Mouse (Mus musculus) G1E-ER4 (cell line): Measurements from ENCODE around the gene LTO1. TPM values are rescaled to one million over a fixed set of nuclear protein-coding genes. Genes with fewer than 3 reads are reported as not detected.

Experiments
- GATA1 ChIP-seq: IDR thresholded peaks from one replicate; pipeline ENCODE4 v1.8.0; 2012; ENCODE audit warnings: low read length, inconsistent platforms
- polyA plus RNA-seq: library from polyadenylated mRNA; stranded (reverse); fragments of >175 nt; gene quantifications from 2 replicates; pipeline ENCODE4 v1.2.3, GENCODE M21; 2012

The LTO1 gene
- polyA plus RNA-seq: 20.1 and 35.2 TPM in 2 replicates

DNA sequence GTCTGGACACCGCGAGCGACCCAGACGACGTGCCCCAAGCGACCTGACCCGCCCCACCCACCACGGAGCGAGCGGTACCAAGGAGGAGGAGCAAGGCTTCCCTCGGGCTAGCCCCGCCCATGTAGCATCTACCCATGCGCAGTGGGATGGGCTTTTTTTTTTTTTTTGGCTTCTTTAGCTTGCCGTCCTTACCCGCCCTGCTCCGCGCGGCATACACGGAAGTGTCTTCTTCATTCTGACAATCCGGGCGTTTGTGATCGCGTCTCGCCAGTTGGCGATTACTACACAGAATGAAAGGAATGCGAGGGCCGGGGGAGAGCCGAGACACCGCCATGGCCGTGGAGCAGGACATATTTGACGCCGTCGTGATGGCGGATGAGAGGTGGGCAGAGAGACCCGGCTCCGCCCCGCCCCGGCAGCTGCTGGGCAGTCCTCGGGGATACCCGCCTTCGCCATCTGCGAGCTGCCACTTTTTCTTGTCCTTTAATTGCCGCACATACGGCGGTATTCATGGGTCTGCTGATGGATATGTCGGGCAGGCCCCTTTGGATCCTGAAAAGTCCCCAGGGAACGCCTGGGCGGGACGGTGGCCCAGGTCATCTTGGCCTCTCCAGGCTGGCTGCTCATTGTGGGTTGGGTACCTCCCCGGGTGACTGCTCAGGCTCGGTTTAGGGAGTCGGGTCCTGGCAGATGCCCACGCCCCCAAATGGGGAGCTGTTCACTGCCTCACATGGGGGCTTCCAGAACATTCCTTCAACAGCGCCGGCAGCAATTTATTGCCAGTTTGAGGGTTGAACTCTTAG lies at the start of gene LTO1:
LTO1 (plus strand) TSS at position 153 of the 803 bp plus-strand sequence.
- TF ChIP-seq GATA1: no peak

DNA sequence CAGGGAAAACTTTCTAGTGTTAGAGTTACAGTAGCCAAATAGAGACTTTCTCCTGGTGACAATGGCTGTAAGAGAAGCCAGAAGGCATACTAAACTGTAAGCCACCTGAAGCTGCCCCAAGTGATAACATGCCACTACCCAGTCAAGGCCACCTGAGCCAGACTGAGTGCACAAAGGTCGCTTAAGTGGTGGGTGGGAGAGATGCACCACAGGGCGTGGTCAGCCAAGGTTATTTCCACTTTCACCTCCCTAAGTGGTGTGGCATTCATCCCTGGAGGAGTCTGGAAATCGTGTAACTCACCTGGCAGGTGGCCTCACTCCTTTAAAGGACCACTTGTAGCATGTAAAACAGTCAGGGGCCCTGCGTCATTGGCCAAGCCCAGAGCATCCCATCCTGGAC lies 47.7 kb upstream of the LTO1 start:
- TF ChIP-seq GATA1: no peak

DNA sequence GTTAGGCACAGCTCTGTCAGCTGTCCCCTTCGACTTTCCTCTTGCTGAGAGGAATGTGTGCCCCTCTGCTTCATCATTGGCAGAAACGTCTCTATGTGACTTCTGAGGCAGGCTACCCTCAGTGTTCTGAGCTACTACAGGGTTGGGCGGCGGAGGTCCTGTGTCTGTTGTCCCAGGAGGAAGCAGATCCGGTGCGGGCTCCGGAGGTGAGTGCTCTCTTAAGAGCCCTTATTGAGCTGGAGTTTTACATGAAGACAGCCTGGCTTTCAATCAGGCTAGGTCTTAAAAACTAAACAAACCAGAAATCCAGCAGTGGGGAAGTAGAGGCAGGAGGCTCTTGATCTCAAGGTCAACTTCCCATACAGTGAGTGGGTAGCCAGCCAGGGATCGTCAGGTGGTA lies 47.3 kb upstream of the LTO1 start:
- no peak for TF ChIP-seq GATA1

DNA sequence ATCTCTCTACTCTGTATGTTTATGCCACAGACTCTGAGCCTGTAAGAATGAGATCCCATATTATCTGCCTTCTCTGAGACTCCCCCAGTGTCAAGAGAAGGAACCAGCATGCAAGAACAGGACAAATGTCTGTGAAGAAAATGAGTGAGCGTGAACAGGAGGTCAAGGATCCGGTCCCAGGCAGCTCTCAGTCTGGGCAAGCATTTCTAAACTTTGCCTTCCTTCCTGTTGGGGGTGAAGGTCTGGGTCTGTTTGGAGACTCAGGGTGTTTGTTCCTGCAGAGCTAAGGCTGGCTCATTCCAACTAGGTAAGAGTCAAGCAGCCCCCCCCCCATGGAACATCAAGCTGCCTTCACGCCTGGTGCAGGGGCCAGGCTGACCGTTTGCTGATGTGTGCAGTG lies 42.5 kb upstream of the LTO1 start:
- no peak for TF ChIP-seq GATA1

DNA sequence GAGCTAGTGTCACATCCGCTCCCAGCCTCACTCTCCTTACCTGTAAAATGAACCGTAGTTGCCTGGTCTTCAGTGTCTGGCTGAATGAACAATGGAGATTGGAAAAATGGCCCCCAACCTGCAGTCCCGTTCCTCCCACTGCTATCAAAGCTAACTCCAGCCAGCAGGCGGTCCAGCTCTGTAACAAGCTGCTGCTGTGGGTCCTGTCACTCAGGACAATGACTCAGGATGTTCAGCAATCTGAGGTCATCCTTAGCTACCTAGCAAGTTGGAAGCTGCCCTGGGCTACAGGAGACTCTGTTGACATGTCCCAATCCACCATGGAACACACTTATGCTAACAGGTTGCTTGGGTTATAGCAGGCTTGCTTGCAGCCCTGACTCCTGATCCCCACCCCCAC lies 41.7 kb upstream of the LTO1 start:
- TF ChIP-seq GATA1: no peak

DNA sequence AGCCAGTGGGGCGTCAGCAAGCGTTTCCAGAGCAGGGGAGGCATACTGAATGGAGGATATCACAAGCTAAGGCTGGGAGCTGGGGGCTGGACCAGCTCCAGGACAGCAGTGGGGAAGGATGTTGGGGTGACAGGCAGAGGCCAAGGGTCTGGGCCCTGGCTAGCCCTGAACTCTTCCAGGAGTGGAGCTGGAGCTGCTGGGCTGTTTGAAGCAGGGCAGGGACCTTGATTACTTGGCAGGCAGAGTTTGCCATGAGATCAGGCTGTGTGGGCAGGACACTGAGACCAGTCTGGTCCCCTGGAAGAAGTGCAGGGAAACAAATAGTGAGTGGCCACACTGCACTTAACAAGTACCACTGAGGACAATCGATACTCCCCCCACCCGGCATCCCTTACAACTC lies 40.7 kb upstream of the LTO1 start:
- TF ChIP-seq GATA1: no peak

DNA sequence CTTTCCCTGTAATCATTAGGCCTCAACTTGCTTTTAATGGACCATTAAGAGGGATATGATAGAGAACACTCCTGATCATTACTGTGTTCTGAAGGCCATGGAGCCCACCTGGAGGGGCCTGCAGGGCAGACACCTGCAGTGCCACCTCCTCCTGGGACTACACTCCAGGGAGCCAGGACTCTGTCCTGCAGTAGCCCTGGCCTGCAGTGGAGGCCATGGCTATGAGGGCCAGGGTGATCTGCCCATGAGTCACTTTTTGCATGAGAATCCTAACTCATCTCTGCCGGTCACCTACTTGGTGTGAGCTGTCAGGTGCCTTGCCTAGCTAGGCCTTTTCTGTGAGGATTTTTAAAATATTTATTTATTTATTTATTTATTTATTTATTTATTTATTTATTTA lies 36.5 kb upstream of the LTO1 start:
- TF ChIP-seq GATA1: no peak

DNA sequence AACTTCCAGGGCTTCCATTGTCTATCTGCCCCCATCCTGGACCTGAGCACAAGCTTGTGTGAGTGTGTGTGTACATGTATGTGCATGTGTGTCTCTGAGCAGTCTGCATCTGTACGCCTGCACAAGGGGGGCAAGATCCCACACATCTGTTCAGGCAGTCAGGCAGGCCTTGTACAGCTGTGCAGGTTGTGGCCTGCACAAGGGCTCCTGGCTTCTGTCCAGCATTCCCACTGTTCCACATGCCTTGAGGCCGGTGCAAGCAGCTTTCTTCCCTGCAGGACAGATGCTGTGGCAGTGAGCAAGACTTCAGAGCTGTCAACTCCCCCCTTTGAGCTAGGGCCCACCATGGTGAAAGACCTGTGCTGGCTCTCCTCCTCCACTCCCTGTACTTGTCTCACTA lies 31.8 kb upstream of the LTO1 start:
- no peak for TF ChIP-seq GATA1

DNA sequence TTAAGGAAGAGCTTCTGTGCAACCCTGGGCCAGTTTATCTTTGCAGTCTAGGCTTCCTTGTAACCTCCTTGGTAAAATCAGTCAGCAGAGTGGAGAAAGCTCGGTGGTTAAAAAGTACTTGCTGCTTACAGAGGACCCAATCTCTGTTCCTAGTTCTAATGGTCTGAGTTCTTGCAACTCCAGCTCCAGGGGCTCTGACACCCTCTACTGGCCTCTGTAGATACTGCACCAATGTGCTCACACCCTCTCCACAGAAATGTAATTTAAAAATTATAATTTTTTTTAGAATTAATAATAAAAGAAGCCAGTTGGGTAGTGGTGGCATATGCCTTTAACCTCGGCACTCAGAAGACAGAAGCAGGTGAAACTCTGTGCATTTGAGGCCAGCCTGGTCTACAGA lies 27.2 kb upstream of the LTO1 start:
- no peak for TF ChIP-seq GATA1

DNA sequence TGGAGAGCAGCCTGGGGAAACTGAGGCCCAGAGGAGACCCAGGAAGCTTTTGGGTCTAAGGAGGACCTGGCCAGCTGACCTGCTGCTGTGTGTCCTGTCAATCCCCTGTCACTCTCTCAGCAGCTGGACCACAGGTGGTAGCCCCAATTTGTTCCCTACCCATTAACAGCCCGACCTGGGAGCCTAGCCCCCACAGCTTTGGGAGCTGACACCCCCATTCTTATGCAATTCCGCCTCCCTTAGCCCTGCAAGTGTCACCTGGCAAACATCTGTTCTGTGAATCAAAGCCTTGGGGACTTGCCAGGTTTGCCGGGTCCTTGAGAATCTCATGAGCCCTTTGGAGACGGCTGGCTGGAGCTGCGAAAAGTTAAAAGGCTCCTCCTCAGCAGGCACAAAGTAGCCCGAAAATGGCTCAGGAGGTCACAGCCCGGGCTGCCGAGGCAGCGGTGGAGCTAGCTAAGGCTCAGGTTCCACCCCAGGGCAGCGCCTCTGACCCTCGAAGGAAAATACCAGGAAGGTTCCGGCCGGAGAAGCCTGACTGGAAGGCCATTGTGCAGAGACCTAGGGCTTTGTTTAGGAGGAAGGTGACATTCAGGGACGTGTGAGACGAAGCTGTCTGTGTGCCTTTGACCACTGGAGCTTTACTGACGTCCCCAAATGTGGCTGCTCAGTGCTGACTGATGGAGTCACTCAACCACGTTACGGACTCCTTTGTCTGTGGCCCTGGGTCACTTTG lies 26.2 kb upstream of the LTO1 start:
- no peak for TF ChIP-seq GATA1

DNA sequence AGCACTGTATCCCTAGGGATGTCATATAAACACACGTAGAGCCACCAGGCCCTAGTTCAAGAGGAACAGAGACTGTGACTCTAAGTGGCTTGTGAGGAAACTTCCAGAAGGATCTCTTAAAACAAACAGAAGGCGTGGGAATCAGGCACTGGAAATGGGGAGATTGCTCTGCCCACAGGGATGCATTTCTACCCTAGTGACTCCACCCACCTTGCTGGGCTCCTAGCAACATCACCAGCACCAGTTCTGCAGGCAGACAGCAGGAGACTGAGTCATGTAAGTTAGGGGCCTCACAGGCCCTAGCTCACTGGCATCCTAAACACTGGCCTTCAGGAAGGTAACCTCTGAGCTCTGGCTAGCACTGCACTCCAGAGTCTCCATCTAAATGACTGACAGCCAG lies 23.0 kb upstream of the LTO1 start:
- no peak for TF ChIP-seq GATA1

DNA sequence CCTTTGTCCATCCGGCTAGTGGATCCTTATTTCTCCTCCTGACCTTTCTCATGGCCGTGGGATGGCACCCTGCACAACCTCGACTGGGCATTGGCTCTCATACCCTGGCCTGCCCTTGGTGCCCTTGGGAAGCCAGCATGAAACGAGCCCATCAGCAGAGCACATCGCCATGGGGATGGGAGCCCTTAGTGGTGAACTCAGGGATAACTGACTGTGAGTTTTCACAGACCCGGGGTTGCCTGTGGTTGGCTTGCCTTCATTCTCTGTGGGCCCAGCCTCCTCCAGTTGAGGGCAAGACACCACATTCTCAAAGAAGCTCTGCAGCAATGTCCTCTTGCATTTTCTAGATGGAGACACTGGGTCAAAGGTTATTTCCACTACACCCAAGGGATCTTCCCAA lies 22.6 kb upstream of the LTO1 start:
- TF ChIP-seq GATA1: no peak

DNA sequence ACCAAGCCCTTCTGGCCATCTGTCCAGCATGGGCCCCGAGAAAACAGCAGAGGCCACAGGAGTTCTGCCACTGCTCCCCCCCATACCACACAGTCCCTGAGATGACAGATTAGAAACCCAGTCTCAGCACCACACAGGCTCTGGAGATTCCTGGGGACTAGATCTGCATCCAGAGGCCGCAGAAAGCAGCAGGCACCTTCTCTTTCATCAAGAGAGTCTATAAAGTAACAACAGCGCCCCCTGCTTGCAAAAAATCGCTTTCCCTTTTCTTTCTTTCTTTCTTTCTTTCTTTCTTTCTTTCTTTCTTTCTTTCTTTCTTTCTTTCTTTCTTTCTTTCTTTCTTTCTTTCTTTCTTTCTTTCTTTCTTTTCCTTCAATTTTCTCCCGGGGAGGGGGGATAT lies 20.7 kb upstream of the LTO1 start:
- TF ChIP-seq GATA1: no peak

DNA sequence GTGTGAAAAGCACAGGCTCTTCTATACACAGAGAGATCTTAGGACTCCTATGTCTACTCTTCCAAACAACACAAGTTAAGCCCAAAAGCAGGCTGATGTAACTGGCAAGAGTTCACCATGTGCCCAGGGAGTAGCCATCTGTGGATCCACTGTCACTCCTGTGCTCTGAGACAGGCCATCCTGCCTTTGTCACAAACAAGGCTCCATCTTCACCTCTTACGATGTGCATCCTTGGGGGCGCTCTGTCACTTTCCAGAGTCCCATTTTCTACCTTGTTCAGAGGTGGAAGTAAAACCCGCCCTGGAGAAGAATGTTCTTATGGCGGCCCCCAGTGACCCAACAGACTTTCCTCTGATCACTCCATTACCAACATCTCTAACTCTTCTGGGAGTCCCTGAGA lies 20.2 kb upstream of the LTO1 start:
- no peak for TF ChIP-seq GATA1

DNA sequence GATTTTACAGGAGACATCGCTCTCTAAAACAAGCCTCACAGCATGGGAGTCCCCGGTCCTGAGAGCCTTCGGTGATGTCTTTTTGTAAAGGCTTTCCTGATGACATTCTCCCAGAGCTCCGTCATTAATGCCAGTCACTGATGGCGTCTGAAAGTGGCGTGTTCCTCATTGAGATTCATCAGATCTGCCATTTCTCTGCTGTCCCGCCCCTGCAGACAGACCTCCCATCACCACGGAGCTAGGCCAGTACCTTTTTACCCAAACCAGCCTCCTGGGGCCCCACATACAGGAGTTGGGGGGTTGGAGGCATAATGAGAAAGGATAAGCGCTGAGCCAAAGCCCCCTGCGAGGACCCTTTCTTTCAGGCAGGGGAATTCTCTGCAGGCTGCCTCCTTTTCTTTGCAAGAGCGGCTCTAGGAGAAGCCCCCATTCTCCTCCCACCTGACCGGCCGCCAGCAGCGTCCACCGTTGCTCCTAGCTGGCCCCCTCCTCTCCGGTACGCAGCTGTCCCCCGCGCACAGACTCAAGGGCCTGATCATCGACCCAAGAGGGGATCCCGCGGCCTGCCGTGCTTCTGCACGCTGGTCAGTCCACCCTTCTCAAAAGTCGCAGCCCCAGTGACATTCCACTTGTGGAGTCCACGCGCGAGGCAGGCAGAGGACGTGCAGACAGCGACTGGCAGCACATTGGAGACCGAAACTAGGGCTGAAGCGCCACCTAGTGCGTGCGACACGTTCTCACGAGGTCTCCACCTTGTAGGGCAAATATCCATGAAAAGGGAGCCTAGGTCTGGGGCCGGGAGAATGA lies 19.4 kb upstream of the LTO1 start:
- TF ChIP-seq GATA1: no peak
